Mouse (Mus musculus) forebrain, embryonic 14.5 days (tissue): ENCODE data around the gene Olfr76. TPM values are rescaled to one million over a fixed set of nuclear protein-coding genes. Genes with fewer than 3 reads are reported as not detected.
"Not testable (repeated sequence)": the region's sequence is repeated elsewhere in the genome, so short reads cannot be mapped to it uniquely, and the experiment has no call there.

Experiments
- ATAC-seq: fragments of 200-750 bp; cut with Nextera tagmentation; 2 replicates; pipeline ENCODE4 v1.8.0; 2017; ENCODE audit warnings: mild to moderate bottlenecking, moderate library complexity
- DNase-seq: peaks from one replicate; pipeline ENCODE4 v3.0.0-alpha.2; 2015; ENCODE audit warnings: low spot score
- H3K27ac ChIP-seq: fragments of 300-500 bp; sonication (generic); 2 replicates; pipeline ENCODE4 v1.5.1; 2014; ENCODE audit warnings: low read depth, mild to moderate bottlenecking, control low read depth, low read length, moderate library complexity
- H3K27me3 ChIP-seq: fragments of 300-500 bp; sonication (generic); replicated peaks from 2 replicates; pipeline ENCODE4 v1.6.1; 2014; ENCODE audit warnings: low read length, control low read depth, mixed read lengths; ENCODE audit not compliant: control insufficient read depth, insufficient read depth
- H3K36me3 ChIP-seq: fragments of 300-500 bp; sonication (generic); 2 replicates; pipeline ENCODE4 v1.6.1; 2014; ENCODE audit warnings: low read length, control low read depth; ENCODE audit not compliant: control insufficient read depth, insufficient read depth
- H3K4me1 ChIP-seq: fragments of 300-500 bp; sonication (generic); 2 replicates; pipeline ENCODE4 v1.6.1; 2014; ENCODE audit warnings: antibody characterized with exemption, low read length, control low read depth; ENCODE audit not compliant: control insufficient read depth, insufficient read depth
- H3K4me2 ChIP-seq: fragments of 300-500 bp; sonication (generic); 2 replicates; pipeline ENCODE4 v1.6.1; 2014; ENCODE audit warnings: mild to moderate bottlenecking, control low read depth, low read length
- H3K4me3 ChIP-seq: fragments of 300-500 bp; sonication (generic); 2 replicates; pipeline ENCODE4 v1.5.1; 2014; ENCODE audit warnings: low read depth, low read length, control low read depth
- H3K9ac ChIP-seq: fragments of 300-500 bp; sonication (generic); 2 replicates; pipeline ENCODE4 v1.6.1; 2014; ENCODE audit warnings: mild to moderate bottlenecking, low read length, control low read depth, moderate library complexity
- H3K9me3 ChIP-seq: fragments of 300-500 bp; sonication (generic); replicated peaks from 2 replicates; pipeline ENCODE4 v1.6.1; 2016; ENCODE audit warnings: low read length, control low read depth, mixed read lengths; ENCODE audit not compliant: control insufficient read depth
- WGBS: fragments of 180-500 bp; shearing (Covaris S2); extraction: QIAGEN DNeasy Blood & Tissue Kit; methylation state at CpG from one replicate; pipeline ENCODE4 v1.1.7; 2014; 5-methylcytosine and 5-hydroxymethylcytosine counted together
- polyA plus RNA-seq: library from polyadenylated mRNA; unstranded; fragments of >200 nt; fragmentation: Nextera tagmentation; extraction: Ambion mirVana; gene quantifications from 2 replicates; pipeline ENCODE4 v1.2.1, GENCODE M21; 2014

The Olfr76 gene
- polyA plus RNA-seq, 1 experiment from 2014 or later = not detected

DNA sequence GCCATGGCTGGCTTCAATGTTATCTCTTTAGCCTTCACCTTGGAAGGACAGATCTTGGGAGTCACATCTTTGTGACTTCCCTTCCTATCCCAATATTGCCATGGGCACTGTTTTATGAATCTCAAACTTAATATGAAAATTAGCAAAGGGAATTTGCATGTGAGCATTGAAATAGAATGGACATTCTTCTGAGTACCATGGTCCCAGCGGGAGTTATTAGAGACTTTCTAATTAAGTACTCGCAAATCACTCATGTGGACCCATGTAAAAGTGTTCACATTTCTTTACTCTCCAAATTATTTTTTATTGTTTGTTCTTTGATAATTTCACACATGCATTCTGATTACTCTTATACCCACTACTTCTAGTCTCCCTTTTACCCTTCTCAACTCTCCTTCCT lies 19.8 kb downstream of the Olfr76 start, which contains the start of gene Olfr1427:
Olfr1427 (minus strand) TSS at position 101 of the 400 bp plus-strand sequence.
- Histone ChIP-seq H3K9me3 (no peaks in the 10 kb centered on the region), H3K27me3 (no peaks in the 10 kb centered on the region), H3K36me3 (no peaks in the 10 kb centered on the region), H3K4me2 (no peak within 1 kb of the TSS), H3K27ac (no peak within 1 kb of the TSS), H3K4me3 (no peak within 1 kb of the TSS), H3K4me1 (no peaks in the 10 kb centered on the region), H3K9ac (no peak within 1 kb of the TSS)
- no peak for ATAC-seq
- 95% methylated on average over 2 of the region's 2 CpGs for WGBS
- DNase-seq = no peak

DNA sequence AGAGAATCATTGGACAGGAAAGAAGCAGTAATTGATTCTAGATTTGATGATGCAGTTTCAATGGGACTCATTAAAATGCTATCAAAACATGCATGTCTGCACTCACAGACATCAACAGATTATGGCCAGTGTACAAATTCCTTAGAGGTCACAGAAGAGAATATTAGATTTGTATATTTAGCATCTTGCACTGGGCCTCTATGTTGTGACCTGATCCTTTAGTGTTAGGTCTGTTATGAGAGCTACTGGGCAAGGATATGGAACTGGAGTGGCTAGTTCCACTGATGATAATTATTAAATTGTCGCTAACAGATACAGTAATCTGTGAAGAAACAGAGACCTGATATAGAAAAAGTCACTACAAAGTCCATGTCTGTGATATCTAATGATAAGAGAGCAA lies 31.1 kb downstream of the Olfr76 start, which contains the start of gene Olfr1426:
Olfr1426 (minus strand) TSS at position 101 of the 400 bp plus-strand sequence.
- WGBS = 80% methylated on average over 1 of the region's 1 CpGs
- H3K27ac ChIP-seq = no peak within 1 kb of the TSS
- H3K4me3 ChIP-seq = no peak within 1 kb of the TSS
- H3K4me2 ChIP-seq = no peak within 1 kb of the TSS
- no peak within 1 kb of the TSS for H3K9ac ChIP-seq
- ATAC-seq (no peak), DNase-seq (no peak)
- H3K4me1 ChIP-seq = no peaks in the 10 kb centered on the region
- no peaks in the 10 kb centered on the region for H3K27me3 ChIP-seq
- no peaks in the 10 kb centered on the region for H3K36me3 ChIP-seq
- no peaks in the 10 kb centered on the region for H3K9me3 ChIP-seq

DNA sequence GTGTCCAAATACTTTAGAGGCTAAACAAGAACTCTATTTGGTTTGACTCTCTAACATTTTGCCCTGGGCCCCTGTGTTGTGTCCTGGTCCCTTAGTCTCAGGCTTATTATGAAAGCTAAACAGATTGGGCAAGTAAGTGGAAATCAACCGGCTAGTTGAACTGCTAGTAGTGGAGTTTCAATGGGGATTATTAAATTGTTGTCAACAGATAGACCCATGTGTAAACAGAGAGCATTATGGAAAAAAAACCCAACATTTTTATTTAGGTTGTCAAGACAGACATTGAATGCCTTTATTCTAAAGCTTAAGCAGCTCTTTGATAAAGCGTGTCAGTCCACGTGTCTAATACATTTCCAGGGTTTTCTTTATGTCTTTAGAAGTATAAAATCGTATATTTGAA lies 45.4 kb downstream of the Olfr76 start, which contains the start of gene Olfr1425:
Olfr1425 (minus strand) TSS at position 101 of the 400 bp plus-strand sequence.
- H3K27me3 ChIP-seq, H3K4me1 ChIP-seq, ATAC-seq, H3K27ac ChIP-seq, H3K4me3 ChIP-seq, H3K4me2 ChIP-seq, DNase-seq, H3K9ac ChIP-seq, H3K9me3 ChIP-seq, H3K36me3 ChIP-seq: not testable (repeated sequence)
- WGBS = 78% methylated on average over 4 of the region's 4 CpGs

DNA sequence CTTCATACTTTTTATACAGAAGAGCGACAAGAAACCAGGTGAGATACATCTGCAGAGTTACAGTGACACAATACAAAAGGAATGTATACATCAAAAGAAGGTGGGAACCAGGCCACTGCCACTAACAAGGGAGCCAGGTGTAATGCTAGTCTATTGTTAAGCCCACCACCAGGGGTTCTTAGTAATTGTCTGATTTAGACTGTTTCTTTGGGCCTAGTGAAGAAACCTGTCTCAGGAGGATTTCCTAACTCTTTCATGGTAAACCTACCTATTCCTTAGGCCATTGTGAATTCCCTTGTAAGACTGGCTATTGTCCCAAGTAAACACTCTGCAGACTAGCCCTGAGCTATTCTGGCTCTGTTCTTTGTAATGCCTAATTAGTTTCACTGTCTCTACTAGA lies 53.5 kb downstream of the Olfr76 start:
- 73% methylated on average over 1 of the region's 1 CpGs for WGBS
- H3K27me3 ChIP-seq, H3K4me1 ChIP-seq, H3K4me2 ChIP-seq, H3K9ac ChIP-seq, DNase-seq, H3K36me3 ChIP-seq, H3K27ac ChIP-seq, H3K9me3 ChIP-seq, H3K4me3 ChIP-seq, ATAC-seq: not testable (repeated sequence)

Other genes starting within 250 kb of the Olfr76 start
- not detected in 2 replicates for gene Olfr1419, start 248.1 kb downstream of the Olfr76 start, polyA plus RNA-seq
- not detected in 2 replicates for gene Olfr1420, start 236.6 kb downstream of the Olfr76 start, polyA plus RNA-seq
- gene Patl1, start 210.8 kb downstream of the Olfr76 start, polyA plus RNA-seq = 16.1 and 21.2 TPM in 2 replicates
- gene Osbp, start 157.3 kb downstream of the Olfr76 start, polyA plus RNA-seq = 7.2 and 7.4 TPM in 2 replicates
- gene Olfr1423, start 81.9 kb downstream of the Olfr76 start, polyA plus RNA-seq = not detected in 2 replicates
- not detected in 2 replicates for gene Olfr1424, start 60.5 kb downstream of the Olfr76 start, polyA plus RNA-seq
- gene Olfr1425, start 45.5 kb downstream of the Olfr76 start, polyA plus RNA-seq = not detected in 2 replicates
- gene Olfr1426, start 31.2 kb downstream of the Olfr76 start, polyA plus RNA-seq = not detected in 2 replicates
- not detected in 2 replicates for gene Olfr1427, start 19.9 kb downstream of the Olfr76 start, polyA plus RNA-seq
- gene Olfr1428, start 7.3 kb downstream of the Olfr76 start, polyA plus RNA-seq = not detected in 2 replicates
- gene Olfr1555-ps1, start 46.9 kb upstream of the Olfr76 start, polyA plus RNA-seq = not detected in 2 replicates
- not detected in 2 replicates for gene Olfr1431, start 77.4 kb upstream of the Olfr76 start, polyA plus RNA-seq
- gene Olfr1432, start 109.4 kb upstream of the Olfr76 start, polyA plus RNA-seq = not detected in 2 replicates
- not detected in 2 replicates for gene Olfr262, start 118.5 kb upstream of the Olfr76 start, polyA plus RNA-seq
- gene Olfr235, start 137.8 kb upstream of the Olfr76 start, polyA plus RNA-seq = not detected in 2 replicates
- gene Olfr1434, start 156.7 kb upstream of the Olfr76 start, polyA plus RNA-seq = not detected in 2 replicates
- gene Olfr1436, start 175.9 kb upstream of the Olfr76 start, polyA plus RNA-seq = not detected in 2 replicates
- not detected in 2 replicates for gene Olfr1437, start 201.9 kb upstream of the Olfr76 start, polyA plus RNA-seq
- not detected in 2 replicates for gene Olfr1438-ps1, start 212.7 kb upstream of the Olfr76 start, polyA plus RNA-seq